Mouse (Mus musculus) hindbrain, embryonic 13.5 days (tissue): ENCODE measurements at regions not wholly inside any gene's neighbourhood (a gene's known extent, or its start where the extent isn't known, plus 50 kb on each side); places are given as distances from the start of the nearest gene placed in this dataset.
A peak's percentile ranks its signal among the peaks of the same experiment; 100 is the strongest.

Experiments used
- ATAC-seq: fragments of 200-750 bp; cut with Nextera tagmentation; 2 replicates; pipeline ENCODE4 v1.8.0; 2017; ENCODE audit warnings: moderate TSS enrichment; ENCODE audit not compliant: low FRiP score
- H3K27ac ChIP-seq: fragments of 300-500 bp; sonication (generic); 2 replicates; pipeline ENCODE4 v1.5.1; 2015; ENCODE audit warnings: inconsistent platforms, mild to moderate bottlenecking, moderate library complexity
- H3K27me3 ChIP-seq: fragments of 300-500 bp; sonication (generic); 2 replicates; pipeline ENCODE4 v1.6.1; 2015; ENCODE audit warnings: mild to moderate bottlenecking, inconsistent platforms
- H3K36me3 ChIP-seq: fragments of 300-500 bp; sonication (generic); 2 replicates; pipeline ENCODE4 v1.6.1; 2015; ENCODE audit warnings: mild to moderate bottlenecking, inconsistent platforms
- H3K4me1 ChIP-seq: fragments of 300-500 bp; sonication (generic); replicated peaks from 2 replicates; pipeline ENCODE4 v1.6.1; 2015; ENCODE audit warnings: inconsistent platforms
- H3K4me2 ChIP-seq: fragments of 300-500 bp; sonication (generic); 2 replicates; pipeline ENCODE4 v1.6.1; 2015; ENCODE audit warnings: inconsistent platforms, mild to moderate bottlenecking, moderate library complexity
- H3K4me3 ChIP-seq: fragments of 300-500 bp; sonication (generic); 2 replicates; pipeline ENCODE4 v1.5.1; 2015; ENCODE audit warnings: mild to moderate bottlenecking, inconsistent platforms
- H3K9ac ChIP-seq: fragments of 300-500 bp; sonication (generic); 2 replicates; pipeline ENCODE4 v1.6.1; 2015; ENCODE audit warnings: mild to moderate bottlenecking, inconsistent platforms
- H3K9me3 ChIP-seq: fragments of 300-500 bp; sonication (generic); 2 replicates; pipeline ENCODE4 v1.6.1; 2016; ENCODE audit warnings: inconsistent platforms
- WGBS: fragments of 180-500 bp; shearing (Covaris S2); methylation state at CpG from one replicate; pipeline ENCODE4 v1.1.7; 2015; 5-methylcytosine and 5-hydroxymethylcytosine counted together

- no peak overlapping the region for H3K9ac ChIP-seq
- ATAC-seq, result no peak
- peaks cover 31% of the 10 kb centered on the region for H3K4me1 ChIP-seq
- no peak overlapping the region for H3K4me2 ChIP-seq
- no peaks in the 10 kb centered on the region for H3K36me3 ChIP-seq
- H3K9me3 ChIP-seq, result no peaks in the 10 kb centered on the region
- H3K27ac ChIP-seq, result no peak overlapping the region
- H3K27me3 ChIP-seq, result peaks cover 41% of the 10 kb centered on the region
- H3K4me3 ChIP-seq, result no peak overlapping the region
- 91% methylated on average over 2 of the region's 2 CpGs for WGBS
Observed at GRCm38 (mm10) chr6:100138659-100139058, 148.6 kb downstream of the Rybp start.

- H3K4me1 ChIP-seq, result peaks cover 26% of the 10 kb centered on the region
- H3K9me3 ChIP-seq, result no peaks in the 10 kb centered on the region
- H3K9ac ChIP-seq, result no peak overlapping the region
- ATAC-seq, result no peak
- H3K36me3 ChIP-seq, result no peaks in the 10 kb centered on the region
- H3K4me2 ChIP-seq, result no peak overlapping the region
- H3K27me3 ChIP-seq, result peaks cover 33% of the 10 kb centered on the region
- no peak overlapping the region for H3K27ac ChIP-seq
- no peak overlapping the region for H3K4me3 ChIP-seq
- WGBS, result 27% methylated on average over 2 of the region's 2 CpGs
Observed at GRCm38 (mm10) chr6:100135177-100135576, 152.1 kb downstream of the Rybp start.

- Histone ChIP-seq H3K9me3 (no peaks in the 10 kb centered on the region), H3K36me3 (no peaks in the 10 kb centered on the region), H3K4me2 (no peak overlapping the region), H3K9ac (no peak overlapping the region), H3K4me3 (no peak overlapping the region), H3K27me3 (peaks cover 42% of the 10 kb centered on the region), H3K4me1 (peaks cover 19% of the 10 kb centered on the region), H3K27ac (no peak overlapping the region)
- WGBS, result 39% methylated on average over 9 of the region's 9 CpGs
- no peak; the same call in 1 of the 2 replicates for ATAC-seq
Observed at GRCm38 (mm10) chr6:100133970-100134369, 153.3 kb downstream of the Rybp start.

GRCm38 (mm10) chr6:100132916-100133600 lies 154.2 kb downstream of the Rybp start:
- ATAC-seq, result no peak

GRCm38 (mm10) chr6:100127221-100128143 lies 159.8 kb downstream of the Rybp start:
- Histone ChIP-seq H3K4me3 (no peak overlapping the region), H3K9ac (no peak overlapping the region), H3K27ac (no peak overlapping the region)

More at GRCm38 (mm10) chr6:100132916-100133600, 154.2 kb downstream of the Rybp start:
- WGBS, result 41% methylated on average over 4 of the region's 4 CpGs
- Histone ChIP-seq H3K4me2 (no peak overlapping the region), H3K4me3 (no peak overlapping the region), H3K4me1 (peaks cover 22% of the 10 kb centered on the region), H3K9me3 (no peaks in the 10 kb centered on the region), H3K27ac (peak overlapping the region; percentile 5; the same call in 1 of the 2 replicates), H3K36me3 (no peaks in the 10 kb centered on the region), H3K9ac (no peak overlapping the region), H3K27me3 (peaks cover 44% of the 10 kb centered on the region)

GRCm38 (mm10) chr6:100126736-100127135 lies 160.5 kb downstream of the Rybp start:
- Histone ChIP-seq H3K36me3 (no peaks in the 10 kb centered on the region), H3K4me3 (no peak overlapping the region), H3K27ac (no peak overlapping the region), H3K4me1 (peaks cover 18% of the 10 kb centered on the region), H3K9ac (no peak overlapping the region), H3K4me2 (no peak overlapping the region), H3K9me3 (no peaks in the 10 kb centered on the region), H3K27me3 (peaks cover 57% of the 10 kb centered on the region)
- WGBS, result 61% methylated on average over 8 of the region's 8 CpGs
- ATAC-seq, result no peak

More at GRCm38 (mm10) chr6:100127221-100128143, 159.8 kb downstream of the Rybp start:
- Histone ChIP-seq H3K36me3 (no peaks in the 10 kb centered on the region), H3K4me2 (no peak overlapping the region), H3K9me3 (no peaks in the 10 kb centered on the region), H3K4me1 (peaks cover 18% of the 10 kb centered on the region), H3K27me3 (peaks cover 50% of the 10 kb centered on the region)
- 45% methylated on average over 15 of the region's 15 CpGs for WGBS
- peak; percentile 77 for ATAC-seq

- H3K9me3 ChIP-seq, result no peaks in the 10 kb centered on the region
- 63% methylated on average over 3 of the region's 3 CpGs for WGBS
- H3K4me3 ChIP-seq, result no peak overlapping the region
- H3K27ac ChIP-seq, result no peak overlapping the region
- no peak for ATAC-seq
- no peaks in the 10 kb centered on the region for H3K36me3 ChIP-seq
- H3K4me1 ChIP-seq, result peaks cover 19% of the 10 kb centered on the region
- H3K4me2 ChIP-seq, result no peak overlapping the region
- H3K27me3 ChIP-seq, result peaks cover 59% of the 10 kb centered on the region
- H3K9ac ChIP-seq, result no peak overlapping the region
Observed at GRCm38 (mm10) chr6:100126326-100126725, 161.0 kb downstream of the Rybp start.

GRCm38 (mm10) chr6:100121240-100121639 lies 166.0 kb downstream of the Rybp start:
- H3K36me3 ChIP-seq, result no peaks in the 10 kb centered on the region
- no peak for ATAC-seq
- 66% methylated on average over 6 of the region's 6 CpGs for WGBS
- H3K4me3 ChIP-seq, result no peak overlapping the region
- no peak overlapping the region for H3K4me2 ChIP-seq
- no peaks in the 10 kb centered on the region for H3K9me3 ChIP-seq
- no peak overlapping the region for H3K27ac ChIP-seq
- H3K4me1 ChIP-seq, result peaks cover 17% of the 10 kb centered on the region
- peaks cover 35% of the 10 kb centered on the region for H3K27me3 ChIP-seq
- no peak overlapping the region for H3K9ac ChIP-seq

- Histone ChIP-seq H3K9me3 (no peaks in the 10 kb centered on the region), H3K4me3 (no peak overlapping the region), H3K9ac (peak overlapping the region; percentile 26; the same call in 1 of the 2 replicates), H3K27me3 (peaks cover 31% of the 10 kb centered on the region), H3K4me1 (peaks cover 17% of the 10 kb centered on the region), H3K4me2 (no peak overlapping the region), H3K36me3 (no peaks in the 10 kb centered on the region), H3K27ac (no peak overlapping the region)
- peak; percentile 36 for ATAC-seq
- 45% methylated on average over 16 of the region's 16 CpGs for whole genome bisulfite sequencing
Observed at GRCm38 (mm10) chr6:100120017-100120944, 167.0 kb downstream of the Rybp start.

GRCm38 (mm10) chr6:100117084-100117483 lies 170.2 kb downstream of the Rybp start:
- no peaks in the 10 kb centered on the region for H3K36me3 ChIP-seq
- H3K4me3 ChIP-seq, result no peak overlapping the region
- no peak overlapping the region for H3K27ac ChIP-seq
- H3K4me2 ChIP-seq, result no peak overlapping the region
- peaks cover 21% of the 10 kb centered on the region for H3K4me1 ChIP-seq
- WGBS, result 85% methylated on average over 3 of the region's 3 CpGs
- no peak overlapping the region for H3K9ac ChIP-seq
- H3K27me3 ChIP-seq, result peaks cover 16% of the 10 kb centered on the region
- ATAC-seq, result no peak
- H3K9me3 ChIP-seq, result no peaks in the 10 kb centered on the region

- ATAC-seq, result no peak
- H3K27me3 ChIP-seq, result peaks cover 11% of the 10 kb centered on the region; the same call in 1 of the 2 replicates
- H3K4me3 ChIP-seq, result no peak overlapping the region
- H3K9me3 ChIP-seq, result no peaks in the 10 kb centered on the region
- H3K27ac ChIP-seq, result no peak overlapping the region
- no peak overlapping the region for H3K9ac ChIP-seq
- H3K4me2 ChIP-seq, result no peak overlapping the region
- H3K4me1 ChIP-seq, result peaks cover 13% of the 10 kb centered on the region; the same call in 1 of the 2 replicates
- 61% methylated on average over 4 of the region's 4 CpGs for WGBS
- no peaks in the 10 kb centered on the region for H3K36me3 ChIP-seq
Observed at GRCm38 (mm10) chr6:100113393-100114137, 173.7 kb downstream of the Rybp start.
